Mouse (Mus musculus): ENCODE measurements around the gene Nsl1.
A peak's percentile ranks its signal among the peaks of the same experiment; 100 is the strongest.

The Nsl1 gene

DNA sequence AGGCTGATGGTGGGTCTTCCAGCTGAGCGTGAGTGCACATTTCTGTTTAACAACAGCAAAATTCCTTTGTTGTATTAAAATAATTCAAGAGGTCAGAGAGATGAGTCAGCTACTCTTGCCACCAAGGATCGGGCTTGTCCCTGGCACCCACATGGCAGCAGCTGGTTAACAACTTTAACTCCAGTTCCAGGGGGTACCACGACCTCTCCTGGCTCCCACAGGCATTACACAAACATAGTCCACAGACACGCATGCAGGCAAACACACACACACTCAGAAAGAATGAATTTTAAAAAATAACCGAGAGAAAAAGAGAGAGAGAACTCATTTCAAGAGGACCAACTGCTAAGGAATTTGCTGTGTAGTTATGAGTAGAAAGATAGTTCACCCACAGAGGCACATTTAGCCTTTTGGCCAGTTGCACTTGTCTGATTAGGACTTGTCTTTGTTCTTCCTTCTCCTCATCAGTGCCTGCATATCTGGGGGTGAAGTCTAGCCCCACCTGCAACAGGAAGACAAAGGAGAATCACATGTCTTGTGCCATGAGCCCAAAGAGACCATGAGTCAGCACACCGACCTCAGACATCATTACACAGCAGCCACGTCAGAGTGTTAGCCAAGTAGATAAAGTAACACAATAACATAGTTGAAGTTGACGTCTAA lies 7.8 kb upstream of the Nsl1 start:
- peak; percentile 66 for DNase-seq (ENCODE audit: inconsistent ontology term)

DNA sequence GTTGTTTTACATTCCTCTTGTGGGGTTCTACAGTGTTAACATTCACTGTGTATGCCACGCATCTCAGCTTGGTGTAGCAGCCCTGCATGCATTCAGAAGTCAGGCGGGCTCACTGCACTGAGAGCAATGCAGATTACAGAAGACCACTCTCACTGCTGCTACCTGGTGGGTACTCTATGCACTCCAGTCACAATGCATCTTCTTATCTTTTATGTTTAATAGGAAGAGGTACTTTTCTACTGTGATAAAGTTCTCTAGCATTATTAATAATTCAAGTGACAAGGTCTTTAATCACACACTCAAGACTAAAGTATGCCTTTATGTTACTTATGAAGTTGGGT lies 7.3 kb upstream of the Nsl1 start:
- no peak for DNase-seq (ENCODE audit: inconsistent ontology term)

DNA sequence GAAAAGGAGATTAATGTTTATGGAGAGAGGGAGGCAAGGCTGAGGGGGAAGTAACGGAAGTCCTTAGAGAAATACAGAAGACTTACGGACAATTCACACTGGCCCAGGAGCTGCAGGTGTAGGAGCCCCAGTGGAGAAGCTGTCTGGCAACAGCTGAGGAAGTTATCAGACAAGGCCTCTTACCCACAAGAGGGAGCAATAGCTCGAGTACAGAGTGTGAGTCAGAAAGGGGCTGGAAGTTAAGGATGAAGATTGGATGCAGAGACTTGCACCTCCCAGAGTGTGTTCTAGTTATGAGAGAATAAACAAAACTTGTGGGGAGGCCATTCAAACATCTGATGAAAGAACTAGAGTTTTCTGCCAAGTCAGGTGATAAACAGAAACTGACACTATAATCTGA lies 5.4 kb upstream of the Nsl1 start:
- no peak for DNase-seq (ENCODE audit: inconsistent ontology term)

DNA sequence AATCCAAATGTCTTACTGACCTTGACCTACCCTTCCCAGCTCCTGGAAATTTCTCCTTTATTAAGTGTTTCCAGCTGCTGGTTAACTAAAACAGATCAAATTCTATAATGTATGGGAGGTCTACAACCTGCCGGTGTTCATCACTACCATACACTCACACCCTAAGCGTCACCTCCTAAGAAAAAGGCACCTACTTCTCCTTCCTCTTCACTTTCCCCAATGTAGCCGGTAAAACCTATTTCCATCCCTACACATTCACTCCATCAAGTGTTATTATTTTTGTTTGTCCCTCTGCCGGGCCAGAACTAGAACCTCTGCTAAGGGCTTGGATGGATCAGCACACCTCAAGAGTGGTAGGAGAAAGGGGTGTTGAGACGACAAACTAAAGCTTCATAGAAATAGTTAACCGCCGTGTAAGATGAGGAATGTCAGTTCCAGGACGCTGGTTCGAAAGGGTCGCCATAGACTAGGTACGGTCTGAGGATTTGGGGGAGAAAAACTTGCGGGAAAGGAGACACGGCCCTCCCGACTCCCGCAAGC lies 501 bp upstream of the Nsl1 start:
- DNase-seq (ENCODE audit: inconsistent ontology term), result no peak

DNA sequence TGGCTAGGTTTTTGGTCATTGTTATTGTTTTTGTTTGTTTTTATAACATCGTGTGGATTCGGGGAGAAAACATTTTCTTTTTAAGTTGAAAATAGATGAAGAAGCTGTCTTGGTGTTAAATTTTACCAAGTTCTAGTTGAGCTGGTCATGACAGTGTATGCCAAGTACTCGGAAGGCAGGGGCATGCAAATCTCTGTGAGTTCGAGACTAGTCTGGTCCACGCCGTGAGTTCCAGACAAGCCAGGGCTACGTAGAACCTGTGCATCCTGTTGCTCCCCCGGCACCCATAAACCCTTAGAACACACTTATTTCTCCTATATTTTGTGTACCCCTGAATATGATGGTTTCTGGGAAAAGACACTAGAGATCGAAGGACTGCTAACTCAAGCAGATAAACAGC lies 888 bp downstream of the Nsl1 start:
- no peak for DNase-seq (ENCODE audit: inconsistent ontology term)

DNA sequence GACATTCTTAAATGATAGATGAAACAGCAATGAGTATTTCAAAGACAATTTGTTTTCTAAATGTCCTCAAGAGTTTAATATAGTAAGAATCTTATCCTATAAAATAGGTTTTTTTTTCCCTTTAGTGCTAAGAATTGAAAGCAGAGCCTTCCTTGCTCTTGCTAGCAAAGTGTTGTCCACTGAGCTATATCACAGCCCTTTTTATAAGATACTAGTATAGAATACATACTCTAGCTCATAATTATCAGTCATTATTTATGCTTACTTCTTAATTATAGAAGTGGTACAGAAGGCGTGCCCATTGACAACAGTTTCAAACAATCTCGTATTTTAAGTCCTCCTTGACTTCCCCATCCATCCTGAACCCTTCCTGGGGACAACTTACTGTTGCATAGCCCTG lies 1.7 kb downstream of the Nsl1 start:
- DNase-seq (ENCODE audit: inconsistent ontology term), result no peak

DNA sequence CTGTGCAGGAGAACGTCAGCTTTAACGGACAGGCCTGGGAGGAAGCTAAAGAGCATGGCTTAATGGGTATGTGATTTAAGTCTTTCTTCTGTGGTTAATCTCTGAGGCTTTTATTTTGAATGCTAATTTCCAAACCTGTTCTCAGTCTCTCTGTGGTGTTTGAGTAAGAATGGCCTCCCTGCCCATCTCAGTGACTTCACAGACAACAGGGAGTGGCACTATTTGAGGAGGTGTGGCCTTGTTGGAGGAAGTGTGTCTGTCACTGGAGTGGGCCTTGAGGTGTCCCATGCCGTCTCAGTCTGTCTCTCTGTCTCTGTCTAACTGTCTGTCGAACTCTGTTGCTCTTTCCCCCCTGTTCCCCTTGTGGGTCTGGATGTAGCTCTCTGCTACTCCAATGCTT lies 2.4 kb downstream of the Nsl1 start:
- DNase-seq (ENCODE audit: inconsistent ontology term), result no peak

DNA sequence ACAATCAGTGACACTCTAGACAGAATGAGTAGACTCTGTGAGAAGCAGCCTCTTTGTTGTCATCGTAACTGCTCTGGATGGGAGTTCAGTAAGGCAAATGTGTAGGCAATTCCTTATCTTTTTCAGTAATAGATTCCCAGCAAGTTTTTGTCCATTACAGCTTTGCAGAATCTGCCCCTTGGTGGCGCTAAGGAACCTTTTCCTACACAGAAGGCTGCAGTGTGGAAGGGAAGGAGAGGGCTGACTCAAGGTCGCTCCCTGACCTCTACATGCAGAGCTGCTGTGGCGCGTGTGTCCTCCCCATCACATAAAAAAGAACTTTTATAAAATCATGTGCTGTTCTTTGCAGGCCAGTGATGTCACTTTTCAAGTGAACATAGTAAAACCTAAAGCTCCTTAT lies 5.6 kb downstream of the Nsl1 start:
- DNase-seq (ENCODE audit: inconsistent ontology term), result no peak

DNA sequence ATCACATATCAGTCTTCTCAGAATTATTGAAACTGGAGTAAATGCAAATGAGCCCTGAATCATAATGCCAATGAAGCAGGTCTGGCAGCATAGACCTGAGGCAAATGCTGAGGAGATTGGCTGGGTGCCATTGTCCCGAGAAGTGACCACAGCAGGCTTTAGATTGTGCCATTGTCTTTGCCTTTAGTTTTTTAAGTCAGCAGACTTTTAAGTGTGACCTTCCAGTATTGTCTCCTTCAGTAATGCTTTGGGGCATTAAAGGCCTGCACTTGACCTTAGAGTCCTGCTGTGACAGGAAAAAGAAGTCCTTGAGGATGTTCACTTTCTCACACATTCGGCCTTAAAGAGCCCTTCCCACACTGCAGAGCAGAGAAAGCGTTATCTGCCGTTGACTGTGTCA lies 7.4 kb downstream of the Nsl1 start:
- DNase-seq (ENCODE audit: inconsistent ontology term), result no peak

DNA sequence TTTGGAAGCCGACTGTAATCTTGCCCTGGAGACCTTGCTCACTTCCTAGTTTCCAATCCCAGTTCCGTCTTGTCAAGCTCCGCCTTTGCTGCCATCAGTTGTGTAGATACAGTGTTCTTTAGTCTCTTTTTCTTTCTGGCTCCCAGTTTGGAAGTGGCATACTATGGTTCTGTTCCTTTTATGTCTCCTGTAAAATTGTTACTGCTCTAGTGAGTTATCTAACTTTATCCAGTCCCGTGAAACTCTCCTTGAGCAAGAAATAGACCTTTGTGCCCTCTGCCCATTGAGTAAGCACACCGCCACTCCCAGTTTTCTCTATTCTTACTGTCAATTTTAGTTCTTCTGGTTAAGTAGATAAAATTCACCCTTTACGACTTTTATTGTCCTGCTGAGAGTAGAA lies 8.8 kb downstream of the Nsl1 start:
- DNase-seq (ENCODE audit: inconsistent ontology term), result no peak

DNA sequence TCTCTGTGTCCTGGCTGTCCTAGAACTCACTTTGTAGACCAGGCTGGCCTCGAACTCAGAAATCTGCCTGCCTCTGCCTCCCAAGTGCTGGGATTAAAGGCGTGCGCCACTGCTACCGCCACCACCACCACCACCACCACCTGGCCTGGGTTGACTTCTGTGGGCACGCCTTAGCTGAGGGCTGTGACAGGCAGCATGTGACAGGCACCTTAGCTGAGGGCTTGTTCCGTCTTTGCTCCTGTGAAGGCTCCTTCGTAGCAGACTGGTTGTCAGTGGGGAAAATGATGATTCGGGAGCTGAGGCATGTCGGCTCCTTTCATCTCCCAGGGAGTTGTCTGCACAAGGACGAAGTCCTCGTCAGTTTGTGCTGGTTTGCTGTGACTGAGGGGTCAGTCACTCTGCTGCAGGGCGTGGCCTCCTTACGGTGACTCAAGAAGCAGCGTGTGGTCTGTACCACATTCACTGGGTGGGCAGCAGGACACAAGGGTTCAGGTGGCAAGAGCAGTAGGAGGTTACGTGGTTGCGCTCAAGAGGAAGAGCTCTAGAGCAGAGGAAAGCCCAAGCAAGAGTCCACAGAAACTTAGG lies 9.6 kb downstream of the Nsl1 start:
- DNase-seq (ENCODE audit: inconsistent ontology term), result no peak

DNA sequence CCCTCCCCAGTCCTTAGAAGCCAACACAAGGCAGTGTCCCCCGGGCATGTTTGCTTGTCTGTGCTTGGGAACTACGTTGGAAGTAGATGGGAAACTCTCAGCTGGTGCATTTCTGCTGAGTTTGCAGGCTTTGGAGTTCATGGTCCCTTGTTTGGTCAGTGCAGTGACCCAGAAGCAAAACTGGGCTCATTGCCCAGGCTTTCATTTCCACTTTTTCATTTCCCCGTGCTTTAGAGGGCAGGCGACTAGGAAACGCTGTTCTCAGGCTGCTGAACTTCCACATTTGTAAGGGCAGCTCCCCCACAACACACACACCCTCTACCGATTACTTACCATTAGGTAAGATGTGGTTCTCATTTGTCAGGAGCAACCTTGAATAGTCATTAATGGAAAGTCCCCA lies 10.2 kb downstream of the Nsl1 start:
- peak; percentile 61 for DNase-seq (ENCODE audit: inconsistent ontology term)

DNA sequence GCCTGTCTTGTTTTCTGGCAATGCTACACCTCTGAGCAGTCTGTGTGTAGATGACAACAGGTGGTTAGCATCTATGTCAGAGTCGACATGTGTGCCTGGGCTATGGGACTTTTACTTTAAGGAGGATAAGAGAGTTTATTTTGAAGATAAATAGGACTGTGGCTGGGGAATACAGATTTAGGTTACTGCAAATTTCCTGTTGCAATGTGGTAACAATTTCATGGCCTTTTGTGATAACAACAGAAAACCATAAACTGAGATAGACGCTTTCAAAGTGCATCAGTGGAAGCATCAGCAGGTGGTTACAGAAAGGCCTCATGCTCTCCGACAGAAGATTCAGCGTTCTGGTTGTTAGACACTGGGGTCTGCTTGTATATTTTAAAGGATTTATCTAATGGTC lies 10.7 kb downstream of the Nsl1 start:
- DNase-seq (ENCODE audit: inconsistent ontology term), result no peak

DNA sequence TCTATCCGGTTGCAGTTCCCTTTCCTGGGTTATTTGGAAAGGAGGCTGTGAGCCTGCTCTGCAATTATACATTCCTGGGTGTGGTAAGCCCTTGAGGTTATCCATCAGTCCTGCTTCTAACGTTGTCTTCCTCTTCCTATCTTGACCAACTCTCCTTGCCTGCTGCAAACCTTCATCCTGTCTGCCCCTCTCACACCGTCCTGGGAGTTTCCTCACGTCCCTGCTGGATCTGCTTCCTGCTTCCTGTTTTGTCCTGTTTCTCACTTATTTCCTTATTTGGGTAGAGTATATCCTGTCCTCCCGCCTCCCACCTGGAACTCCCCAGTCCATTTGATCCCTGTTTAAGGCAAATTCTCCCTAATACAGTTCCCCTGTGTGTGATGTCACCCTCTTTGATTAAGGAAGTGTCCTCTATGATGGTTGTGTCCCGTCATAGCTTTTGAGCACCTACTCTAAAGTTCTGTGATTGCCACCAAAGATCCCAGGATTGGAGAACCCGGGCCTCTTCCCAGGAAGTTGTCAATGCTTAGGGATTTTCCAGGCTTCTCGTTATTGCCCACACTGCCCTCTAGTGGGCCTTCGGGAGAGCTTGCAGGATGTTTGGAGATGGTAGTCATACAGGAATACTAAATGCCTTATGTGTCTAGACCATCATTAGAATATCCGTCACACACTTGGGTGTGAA lies 12.5 kb downstream of the Nsl1 start:
- peak; percentile 62 for DNase-seq (ENCODE audit: inconsistent ontology term)

DNA sequence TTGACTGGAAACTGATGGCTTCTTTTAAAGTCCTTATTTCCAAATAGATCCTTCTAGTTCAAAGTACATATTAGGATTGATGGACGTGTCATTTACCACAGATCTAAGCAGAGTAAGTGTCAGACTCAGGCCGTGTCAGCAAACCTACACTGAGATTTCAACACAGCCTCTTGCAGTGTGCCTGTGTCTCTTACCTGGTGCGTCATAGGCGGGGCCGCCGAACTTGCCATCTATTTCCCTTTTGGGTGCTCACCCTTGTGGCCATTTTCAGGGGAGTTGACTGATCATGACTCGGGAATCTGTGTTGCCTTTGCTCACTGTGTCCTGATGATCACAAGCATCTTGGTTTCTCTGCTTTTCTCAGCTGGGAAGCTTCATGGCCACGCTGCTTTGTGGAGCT lies 20.4 kb downstream of the Nsl1 start:
- no peak for DNase-seq (ENCODE audit: inconsistent ontology term)

DNA sequence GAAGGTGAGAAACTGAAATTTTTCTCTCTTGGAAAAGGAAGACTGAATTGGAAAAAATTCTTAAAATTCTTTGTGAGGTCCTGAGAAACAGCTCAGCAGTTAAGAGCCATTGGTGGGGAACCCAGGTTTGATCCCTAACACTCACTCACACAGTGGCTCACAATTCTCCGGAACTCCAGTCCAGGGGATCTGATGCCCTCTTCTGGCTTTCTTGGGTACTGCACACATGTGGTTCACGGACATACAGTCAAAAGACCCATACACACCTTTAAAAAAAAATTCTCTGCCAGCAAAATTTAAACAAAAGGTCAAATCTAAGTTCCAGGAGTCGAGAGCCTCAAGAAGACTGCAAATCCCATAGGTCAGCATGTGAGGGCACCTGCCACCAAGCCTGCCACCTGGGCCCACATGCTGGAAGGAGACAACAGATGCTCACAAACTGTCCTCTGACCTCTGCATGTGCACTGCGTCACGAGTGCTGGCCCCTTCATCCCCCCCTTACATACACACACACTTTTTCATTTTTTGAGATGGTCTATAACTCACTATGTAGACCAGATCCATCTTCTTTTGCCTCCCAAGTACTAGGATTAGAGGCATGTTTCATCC lies 22.2 kb downstream of the Nsl1 start:
- DNase-seq (ENCODE audit: inconsistent ontology term), result no peak

DNA sequence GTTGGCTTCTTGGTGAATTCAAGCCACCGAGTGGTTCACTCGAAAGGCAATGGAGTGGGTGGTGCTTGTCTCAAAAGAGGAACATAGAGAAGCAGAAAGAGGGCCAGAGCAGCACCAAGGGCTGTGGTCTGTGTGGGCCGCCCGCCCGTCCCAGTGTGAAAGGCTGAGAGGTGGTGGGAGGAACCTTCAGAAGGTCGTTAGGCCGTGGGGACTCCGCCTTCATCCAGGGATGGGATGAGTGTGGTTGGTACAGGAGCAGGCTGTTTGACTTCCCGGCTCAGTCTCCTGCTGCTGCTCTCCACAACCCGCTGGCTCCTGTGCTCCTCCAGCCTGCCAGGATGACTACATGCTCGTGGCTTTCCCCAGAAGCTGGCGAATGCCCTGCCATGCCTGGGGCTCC lies 22.8 kb downstream of the Nsl1 start:
- peak; percentile 67 for DNase-seq (ENCODE audit: inconsistent ontology term)

DNA sequence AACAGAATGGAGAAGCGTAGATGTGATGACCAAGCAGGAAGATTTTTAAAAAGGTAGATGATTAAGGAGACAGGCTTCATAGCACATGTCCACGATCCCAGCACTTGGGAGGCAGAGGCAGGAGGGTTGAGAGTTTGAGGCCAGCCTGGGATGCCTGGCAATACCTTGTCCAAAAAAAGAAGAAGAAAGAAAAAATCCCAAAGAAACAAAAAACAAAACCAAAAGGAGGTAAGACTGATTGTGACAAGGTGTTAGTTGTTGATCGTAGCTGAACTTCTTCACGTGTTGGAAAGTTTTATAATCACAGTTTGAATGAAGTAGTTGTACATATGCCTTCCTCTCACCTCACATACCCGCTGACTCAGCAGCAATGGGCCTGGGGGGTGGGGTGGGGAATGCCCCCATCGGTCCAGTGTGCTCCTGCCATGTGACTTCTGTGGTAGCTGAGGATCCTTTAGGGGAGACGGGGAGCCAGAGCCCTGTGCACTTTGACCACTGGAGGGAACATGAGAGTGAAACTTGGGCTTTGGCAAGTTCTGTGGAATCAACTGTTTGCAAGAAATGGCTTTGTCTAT lies 23.6 kb downstream of the Nsl1 start:
- no peak for DNase-seq (ENCODE audit: inconsistent ontology term)

DNA sequence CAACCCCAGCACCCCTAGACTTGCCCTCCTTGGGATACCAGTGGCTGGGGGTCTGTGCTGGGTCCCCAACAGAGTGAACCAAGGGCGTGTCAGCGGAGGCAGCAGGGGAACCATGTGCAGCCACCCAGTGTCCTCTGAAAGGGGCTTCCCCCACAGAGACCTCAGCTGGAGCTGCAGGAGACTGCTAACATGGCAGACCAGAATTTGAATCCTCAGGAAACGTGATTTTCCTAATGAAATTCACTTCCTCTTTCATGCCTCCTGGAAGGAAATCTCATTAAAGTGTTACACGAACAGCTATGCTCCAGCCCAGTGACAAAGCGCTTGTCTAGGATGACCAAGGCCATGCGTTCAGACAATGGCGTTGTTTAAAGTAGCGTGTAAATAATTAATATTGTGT lies 24.1 kb downstream of the Nsl1 start:
- no peak for DNase-seq (ENCODE audit: inconsistent ontology term)

DNA sequence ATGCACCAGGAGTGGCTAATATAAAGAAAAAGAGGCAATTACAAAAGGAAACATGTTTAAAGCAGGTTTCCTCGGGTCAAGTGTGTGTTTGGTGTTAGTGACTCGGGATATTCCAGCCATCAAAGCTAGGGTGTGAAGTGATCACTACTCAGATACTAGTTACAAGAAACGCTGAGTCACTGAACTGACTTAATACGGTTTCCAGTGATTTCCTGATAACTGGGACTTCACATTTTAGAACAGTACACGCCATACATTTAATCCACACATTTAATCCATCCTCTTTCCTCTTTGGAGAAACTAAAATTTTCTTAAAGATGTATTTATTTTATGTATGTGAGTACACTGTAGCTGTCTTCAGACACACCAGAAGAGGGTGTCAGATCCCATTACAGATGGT lies 25.1 kb downstream of the Nsl1 start:
- DNase-seq (ENCODE audit: inconsistent ontology term), result no peak

DNA sequence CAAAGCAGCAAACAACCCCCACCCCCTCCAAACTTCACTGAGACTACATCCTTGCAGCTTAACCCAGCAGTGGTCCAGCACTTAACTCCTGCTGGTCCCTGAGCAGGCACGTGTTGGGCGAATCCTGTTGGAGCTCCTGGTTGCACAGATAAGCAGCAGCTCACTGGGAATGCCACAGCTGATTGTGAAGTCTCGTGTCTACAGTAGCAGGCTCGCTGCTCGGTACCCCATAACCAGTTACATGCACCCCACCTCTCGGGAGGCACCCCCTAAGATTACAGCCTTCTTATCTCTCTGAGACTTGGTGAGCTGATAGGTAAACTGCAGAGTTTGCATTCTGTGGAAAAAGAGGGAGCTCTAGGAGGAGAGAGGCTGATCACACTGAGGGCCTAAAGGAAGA lies 26.5 kb downstream of the Nsl1 start:
- no peak for DNase-seq (ENCODE audit: inconsistent ontology term)

DNA sequence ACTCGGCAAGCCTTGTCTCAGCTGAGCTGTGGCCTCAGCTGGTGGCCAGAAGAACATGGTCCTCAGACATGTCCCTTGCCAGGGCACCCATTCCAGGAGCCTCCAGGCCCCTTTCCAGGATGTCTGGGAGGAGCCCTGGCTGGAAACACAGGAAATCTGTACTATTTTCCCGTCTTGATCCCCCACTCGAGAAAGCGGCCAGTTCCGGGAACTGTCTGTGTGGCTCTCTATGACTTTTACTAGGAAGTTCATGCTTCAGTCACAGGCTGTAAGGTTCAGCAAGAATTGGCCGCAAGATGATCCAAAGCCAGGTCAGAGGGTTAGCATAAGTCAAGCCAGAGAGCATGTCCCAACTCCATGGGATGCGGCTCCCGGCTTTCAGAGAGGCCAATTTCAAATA lies 29.2 kb downstream of the Nsl1 start:
- DNase-seq (ENCODE audit: inconsistent ontology term), result no peak

DNA sequence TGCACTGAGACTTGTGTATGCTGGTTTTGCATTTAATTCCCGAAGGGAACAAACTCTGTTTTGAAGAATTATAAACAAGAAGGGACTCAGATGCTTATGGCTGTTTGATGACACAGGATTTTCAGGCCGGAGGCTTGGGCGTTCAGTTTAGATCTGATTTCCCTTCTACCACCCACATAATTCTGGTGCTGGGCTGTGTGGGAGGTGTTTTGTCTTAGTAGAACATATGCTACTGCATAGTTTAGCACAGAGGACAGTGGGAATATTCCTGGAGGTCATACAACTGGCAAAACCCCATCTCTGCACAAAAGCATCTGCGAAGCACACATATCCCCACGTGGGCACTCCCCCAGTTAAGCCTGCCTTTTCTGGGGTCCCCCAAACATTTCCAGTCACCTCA lies 30.8 kb downstream of the Nsl1 start:
- DNase-seq (ENCODE audit: inconsistent ontology term), result no peak
